Mouse (Mus musculus) ES-CJ7 (cell line): Measurements from ENCODE around the gene Klhdc7b.

Experiments
- DNase-seq: peaks from one replicate; pipeline ENCODE4 v3.0.0; 2011; ENCODE audit warnings: low read depth, low spot score

Gene Klhdc7b

GRCm38 (mm10) chr15:89374801-89375534, 9.7 kb upstream of the Klhdc7b start:
- DNase-seq, result no peak

GRCm38 (mm10) chr15:89376040-89376439, 8.7 kb upstream of the Klhdc7b start:
- no peak for DNase-seq

GRCm38 (mm10) chr15:89376957-89377356, 7.8 kb upstream of the Klhdc7b start, which contains the start of gene Tymp:
Gene Tymp (minus strand): TSS chr15:89377039.
- no peak for DNase-seq

GRCm38 (mm10) chr15:89377362-89377761, 7.4 kb upstream of the Klhdc7b start:
- DNase-seq, result no peak

GRCm38 (mm10) chr15:89377938-89378828, 6.5 kb upstream of the Klhdc7b start:
- DNase-seq, result no peak

- DNase-seq, result no peak
These were observed 5.8 kb upstream of the Klhdc7b start, which contains the start of gene Odf3b for GRCm38 (mm10) chr15:89378831-89379401. Gene Odf3b (minus strand): TSS chr15:89379282.

GRCm38 (mm10) chr15:89379429-89379828, 5.3 kb upstream of the Klhdc7b start:
- DNase-seq, result no peak

- DNase-seq, result no peak
These were observed 2.4 kb downstream of the Klhdc7b start for GRCm38 (mm10) chr15:89387127-89387526.

GRCm38 (mm10) chr15:89390081-89390480, 5.4 kb downstream of the Klhdc7b start:
- DNase-seq, result no peak

GRCm38 (mm10) chr15:89396883-89397282, 12.2 kb downstream of the Klhdc7b start:
- no peak for DNase-seq

- no peak for DNase-seq
These were observed 13.4 kb downstream of the Klhdc7b start for GRCm38 (mm10) chr15:89398146-89398545.

- peak; percentile 32 for DNase-seq
These were observed 15.0 kb downstream of the Klhdc7b start for GRCm38 (mm10) chr15:89399716-89400115.

GRCm38 (mm10) chr15:89402471-89402870, 17.8 kb downstream of the Klhdc7b start:
- peak; percentile 65 for DNase-seq

- DNase-seq, result no peak
These were observed 20.3 kb downstream of the Klhdc7b start for GRCm38 (mm10) chr15:89404831-89405623.

GRCm38 (mm10) chr15:89406691-89407090, 22.0 kb downstream of the Klhdc7b start:
- DNase-seq, result peak; percentile 63

- peak; percentile 80 for DNase-seq
These were observed 25.4 kb downstream of the Klhdc7b start, which contains the start of gene Syce3 for GRCm38 (mm10) chr15:89410118-89410517. Gene Syce3 (minus strand): TSS chr15:89410503.

- DNase-seq, result no peak
These were observed 30.6 kb downstream of the Klhdc7b start for GRCm38 (mm10) chr15:89415282-89415681.

- no peak for DNase-seq
These were observed 37.2 kb downstream of the Klhdc7b start for GRCm38 (mm10) chr15:89421938-89422337.

- DNase-seq, result no peak
These were observed 39.9 kb downstream of the Klhdc7b start for GRCm38 (mm10) chr15:89424621-89425020.

- DNase-seq, result peak; percentile 46
These were observed 41.0 kb downstream of the Klhdc7b start, which contains the start of gene Cpt1b for GRCm38 (mm10) chr15:89425711-89426121. Gene Cpt1b (minus strand): TSS chr15:89425863.

- DNase-seq, result no peak
These were observed 42.0 kb downstream of the Klhdc7b start for GRCm38 (mm10) chr15:89426716-89427115.
